Mouse (Mus musculus) liver, embryonic 12.5 days (tissue): ENCODE measurements around the gene Rasd2. TPM values are rescaled to one million over a fixed set of nuclear protein-coding genes. Genes with fewer than 3 reads are reported as not detected.

Experiments
- ATAC-seq: fragments of 200-750 bp; cut with Nextera tagmentation; 2 replicates; pipeline ENCODE4 v1.8.0; 2017; ENCODE audit warnings: moderate number of reproducible peaks, mild to moderate bottlenecking, moderate library complexity
- H3K27ac ChIP-seq: fragments of 300-500 bp; sonication (generic); 2 replicates; pipeline ENCODE4 v1.5.1; 2016; ENCODE audit warnings: mild to moderate bottlenecking
- H3K27me3 ChIP-seq: fragments of 300-500 bp; sonication (generic); replicated peaks from 2 replicates; pipeline ENCODE4 v1.6.1; 2016; ENCODE audit warnings: mild to moderate bottlenecking, moderate library complexity
- H3K36me3 ChIP-seq: fragments of 300-500 bp; sonication (generic); 2 replicates; pipeline ENCODE4 v1.6.1; 2016; ENCODE audit warnings: mild to moderate bottlenecking, moderate library complexity
- H3K4me1 ChIP-seq: fragments of 300-500 bp; sonication (generic); 2 replicates; pipeline ENCODE4 v1.6.1; 2016
- H3K4me2 ChIP-seq: fragments of 300-500 bp; sonication (generic); 2 replicates; pipeline ENCODE4 v1.6.1; 2016; ENCODE audit warnings: mild to moderate bottlenecking, moderate library complexity
- H3K4me3 ChIP-seq: fragments of 300-500 bp; sonication (generic); 2 replicates; pipeline ENCODE4 v1.5.1; 2016; ENCODE audit warnings: mild to moderate bottlenecking, moderate library complexity
- H3K9ac ChIP-seq: fragments of 300-500 bp; sonication (generic); 2 replicates; pipeline ENCODE4 v1.6.1; 2016; ENCODE audit warnings: mild to moderate bottlenecking, moderate library complexity
- H3K9me3 ChIP-seq: fragments of 300-500 bp; sonication (generic); replicated peaks from 2 replicates; pipeline ENCODE4 v1.6.1; 2016; ENCODE audit warnings: mild to moderate bottlenecking, moderate library complexity
- WGBS: fragments of 180-500 bp; shearing (Covaris S2); methylation state at CpG from one replicate; pipeline ENCODE4 v1.1.7; 2016; ENCODE audit not compliant: insufficient replicate concordance; 5-methylcytosine and 5-hydroxymethylcytosine counted together
- polyA plus RNA-seq: library from polyadenylated mRNA; unstranded; fragments of >200 nt; fragmentation: Nextera tagmentation; extraction: Ambion mirVana; gene quantifications from 2 replicates; pipeline ENCODE4 v1.2.1, GENCODE M21; 2016

The Rasd2 gene
- polyA plus RNA-seq, 1 experiment from 2014 or later: 0.10 TPM

DNA sequence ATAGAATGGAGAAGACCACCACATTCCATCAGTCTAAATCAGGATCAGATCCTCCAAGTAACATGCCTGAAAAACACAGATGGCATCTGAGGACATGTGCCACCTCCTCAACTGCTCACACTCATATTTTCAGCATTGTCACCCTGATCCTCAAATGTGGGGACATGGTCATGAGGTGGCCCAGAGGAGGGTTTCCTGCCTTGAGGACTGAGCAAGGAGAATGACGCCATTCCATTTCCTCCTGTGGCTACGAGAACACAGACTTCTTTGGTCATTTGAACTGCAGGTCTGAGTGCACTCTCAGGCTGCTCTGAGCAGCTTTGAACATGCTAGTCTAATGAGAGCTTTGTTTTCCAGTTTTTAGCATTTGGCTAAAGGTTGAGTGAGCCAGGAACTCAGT lies 10.3 kb upstream of the Rasd2 start:
- H3K27ac ChIP-seq: no peak overlapping the region
- H3K36me3 ChIP-seq: no peaks in the 10 kb centered on the region
- H3K4me1 ChIP-seq: no peaks in the 10 kb centered on the region
- H3K9ac ChIP-seq: no peak overlapping the region
- H3K4me3 ChIP-seq: no peak overlapping the region
- H3K4me2 ChIP-seq: no peak overlapping the region
- H3K9me3 ChIP-seq: no peaks in the 10 kb centered on the region
- peaks cover 1% of the 10 kb centered on the region; the same call in 1 of the 2 replicates for H3K27me3 ChIP-seq
- WGBS: 22% methylated on average over 2 of the region's 2 CpGs
- ATAC-seq: no peak

DNA sequence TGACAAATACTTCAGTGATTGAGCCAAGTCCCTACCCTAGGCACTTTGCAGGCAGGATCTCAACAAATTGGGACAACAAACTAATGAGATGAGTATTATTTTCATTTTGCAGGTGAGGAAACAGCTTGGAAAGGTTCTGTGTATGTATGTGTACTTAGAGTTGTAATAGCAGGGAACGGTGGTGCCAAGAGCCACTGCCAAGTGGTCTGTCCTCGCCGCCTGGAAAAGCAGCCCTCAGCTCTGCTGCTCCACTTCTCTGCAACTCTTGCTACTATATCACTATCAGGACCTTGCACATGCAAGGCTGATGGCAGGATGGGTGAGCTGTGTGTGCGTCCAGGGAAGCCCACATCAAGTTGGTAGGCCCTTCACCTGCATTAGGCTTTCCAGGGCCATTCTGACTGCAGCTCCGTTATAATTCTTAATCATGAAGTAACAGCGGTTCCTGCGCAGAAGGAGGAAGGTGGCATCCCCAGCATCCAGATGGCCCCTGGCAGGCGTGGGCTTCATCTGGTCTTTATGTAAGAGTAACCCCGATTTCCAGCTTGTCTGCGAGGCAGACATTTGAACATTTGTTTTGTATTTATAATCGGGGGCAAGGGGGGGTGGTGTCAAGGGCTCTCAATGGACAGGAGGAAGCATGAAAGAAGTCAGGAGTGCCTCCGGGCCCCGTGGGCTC lies 9.4 kb upstream of the Rasd2 start:
- Histone ChIP-seq H3K36me3 (no peaks in the 10 kb centered on the region), H3K4me3 (no peak overlapping the region), H3K27ac (no peak overlapping the region), H3K9ac (no peak overlapping the region), H3K4me2 (no peak overlapping the region), H3K4me1 (no peaks in the 10 kb centered on the region), H3K27me3 (peaks cover 10% of the 10 kb centered on the region), H3K9me3 (no peaks in the 10 kb centered on the region)
- ATAC-seq: no peak
- 73% methylated on average over 13 of the region's 13 CpGs for WGBS

DNA sequence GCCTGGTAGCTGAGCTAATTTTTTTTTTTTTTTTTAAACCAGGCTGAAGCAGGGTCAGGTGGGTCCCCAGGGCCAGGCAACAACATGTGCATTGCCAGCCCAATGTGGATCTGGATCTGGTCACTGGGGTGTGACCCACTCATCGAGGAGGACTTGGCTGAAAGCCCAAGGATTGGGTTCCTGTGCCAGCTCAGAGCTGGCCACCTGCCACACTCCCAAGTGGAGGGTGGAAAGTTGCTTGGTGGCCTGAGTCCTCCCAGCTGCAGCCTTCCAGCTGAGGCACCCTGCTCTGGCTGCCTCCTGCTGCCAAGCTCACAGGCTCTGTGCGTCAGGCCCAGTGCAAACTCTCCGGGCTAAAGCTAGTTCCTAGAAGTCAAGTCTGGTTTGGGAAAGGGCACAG lies 2.3 kb upstream of the Rasd2 start:
- no peak for ATAC-seq
- H3K4me1 ChIP-seq: peaks cover 14% of the 10 kb centered on the region
- no peaks in the 10 kb centered on the region for H3K36me3 ChIP-seq
- H3K4me2 ChIP-seq: no peak overlapping the region
- H3K27me3 ChIP-seq: peaks cover 79% of the 10 kb centered on the region
- H3K9ac ChIP-seq: no peak overlapping the region
- no peak overlapping the region for H3K4me3 ChIP-seq
- no peak overlapping the region for H3K27ac ChIP-seq
- H3K9me3 ChIP-seq: no peaks in the 10 kb centered on the region
- 74% methylated on average over 3 of the region's 3 CpGs for WGBS

DNA sequence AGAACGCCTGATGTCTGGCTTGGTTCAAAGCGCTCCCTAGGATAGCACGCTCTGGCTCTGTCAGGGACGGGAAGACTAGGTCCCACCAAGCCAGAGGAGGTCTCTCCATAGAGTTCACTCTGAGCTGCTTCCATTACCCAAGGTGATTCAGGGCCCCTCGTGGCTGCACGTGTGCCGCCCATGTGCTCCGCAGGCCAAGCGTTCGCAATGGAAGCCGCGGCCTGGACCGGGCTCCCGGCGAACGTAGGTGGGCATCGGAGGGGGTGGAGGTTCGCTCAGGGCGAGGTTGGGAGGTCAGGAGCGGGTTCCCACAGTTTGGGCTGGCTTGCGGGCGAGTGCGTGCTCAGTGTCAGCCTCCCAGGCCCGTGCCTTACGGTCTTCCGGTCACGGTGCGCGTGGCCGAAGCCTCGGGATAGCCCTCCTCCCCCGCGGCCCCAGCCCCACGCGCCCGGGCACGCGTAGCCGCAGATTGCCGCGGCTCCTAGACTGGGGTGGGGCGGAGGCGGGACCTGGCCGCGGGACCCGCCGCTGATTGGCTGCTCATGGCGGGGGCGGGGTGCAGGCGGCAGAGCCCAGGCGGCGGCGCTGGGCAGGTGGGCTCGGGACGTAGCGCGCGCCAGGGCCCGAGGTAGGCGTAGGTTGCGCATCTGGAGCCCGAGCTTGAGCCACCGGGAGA lies 975 bp upstream of the Rasd2 start:
- peaks cover 92% of the 10 kb centered on the region for H3K27me3 ChIP-seq
- H3K4me1 ChIP-seq: peaks cover 14% of the 10 kb centered on the region
- peak; percentile 82 for ATAC-seq
- peak overlapping the region; percentile 50 for H3K4me3 ChIP-seq
- no peaks in the 10 kb centered on the region for H3K9me3 ChIP-seq
- under 1% methylated on average over 63 of the region's 63 CpGs for WGBS
- H3K36me3 ChIP-seq: no peaks in the 10 kb centered on the region
- peak overlapping the region; percentile 74 for H3K4me2 ChIP-seq
- H3K9ac ChIP-seq: no peak overlapping the region
- H3K27ac ChIP-seq: no peak overlapping the region

DNA sequence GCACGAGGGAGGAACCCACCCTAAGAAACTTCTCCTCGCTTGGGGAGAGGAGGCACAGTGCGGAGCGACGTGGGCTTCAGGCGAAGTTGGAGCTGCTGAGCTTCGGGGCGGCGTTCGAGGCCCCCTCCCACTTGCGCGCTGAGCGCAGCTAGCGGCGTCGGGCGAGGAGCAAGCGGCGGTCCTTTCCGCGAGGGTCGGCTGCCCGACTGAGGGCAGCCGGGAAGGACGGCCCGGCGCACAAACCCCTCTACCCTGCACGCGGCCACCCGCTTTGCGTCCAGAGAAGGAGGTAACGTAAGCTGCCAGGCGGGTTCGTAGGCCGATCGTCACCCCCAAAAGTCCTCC lies 465 bp upstream of the Rasd2 start:
- Histone ChIP-seq H3K9ac (no peak overlapping the region), H3K27me3 (peaks cover 94% of the 10 kb centered on the region), H3K4me3 (peak overlapping the region; percentile 50), H3K9me3 (no peaks in the 10 kb centered on the region), H3K27ac (no peak overlapping the region), H3K4me1 (peaks cover 14% of the 10 kb centered on the region), H3K36me3 (no peaks in the 10 kb centered on the region), H3K4me2 (peak overlapping the region; percentile 74)
- 2% methylated on average over 34 of the region's 36 CpGs for WGBS
- peak; percentile 35 for ATAC-seq

DNA sequence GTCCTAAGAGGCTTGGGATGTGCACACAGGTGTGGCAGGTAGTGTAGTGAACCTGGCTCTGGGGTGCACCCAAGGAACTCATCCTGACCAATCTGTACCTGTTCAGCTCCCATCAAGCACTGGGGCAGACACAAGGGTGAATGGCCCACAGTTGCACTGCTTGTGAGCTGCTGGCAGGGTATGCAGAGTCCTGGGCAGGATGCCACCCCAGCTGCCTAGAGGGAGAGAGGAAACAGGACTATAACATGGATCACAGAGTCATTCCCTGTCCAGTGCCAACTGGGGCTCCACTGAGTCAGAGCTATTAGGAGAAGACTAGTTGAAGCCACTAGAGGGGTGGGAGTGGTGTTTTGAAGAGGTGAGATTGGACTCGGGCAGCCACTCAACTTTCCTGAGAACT lies 1.3 kb downstream of the Rasd2 start:
- no peak for ATAC-seq
- H3K27me3 ChIP-seq: peaks cover 77% of the 10 kb centered on the region
- no peak overlapping the region for H3K27ac ChIP-seq
- no peaks in the 10 kb centered on the region for H3K9me3 ChIP-seq
- no peak overlapping the region for H3K9ac ChIP-seq
- no peaks in the 10 kb centered on the region for H3K36me3 ChIP-seq
- 58% methylated on average over 1 of the region's 1 CpGs for WGBS
- H3K4me2 ChIP-seq: no peak overlapping the region
- peaks cover 14% of the 10 kb centered on the region for H3K4me1 ChIP-seq
- H3K4me3 ChIP-seq: no peak overlapping the region

DNA sequence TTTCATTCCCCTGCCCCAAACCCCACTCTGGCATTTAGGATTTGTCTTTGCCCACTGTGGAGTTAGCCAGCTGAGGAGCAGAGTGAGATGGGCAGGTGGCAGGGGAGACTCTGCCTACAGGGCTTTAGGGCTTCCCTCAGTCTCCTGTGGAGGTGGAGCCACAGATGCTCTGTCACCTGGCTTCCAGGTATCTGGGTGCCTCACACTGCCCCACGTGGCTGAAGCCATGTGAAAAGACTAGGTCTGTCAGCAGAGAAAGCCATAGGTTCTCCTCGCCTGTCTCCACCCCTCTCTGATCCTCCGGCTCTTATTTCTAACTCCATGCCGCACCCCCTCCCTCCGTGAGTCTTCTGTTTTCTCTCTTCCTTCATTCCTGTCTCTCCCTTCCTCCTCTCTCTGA lies 2.2 kb downstream of the Rasd2 start:
- Histone ChIP-seq H3K27me3 (peaks cover 70% of the 10 kb centered on the region), H3K36me3 (no peaks in the 10 kb centered on the region), H3K4me2 (no peak overlapping the region), H3K4me1 (peaks cover 14% of the 10 kb centered on the region), H3K27ac (no peak overlapping the region), H3K9me3 (no peaks in the 10 kb centered on the region), H3K4me3 (no peak overlapping the region), H3K9ac (no peak overlapping the region)
- no peak for ATAC-seq
- 21% methylated on average over 5 of the region's 5 CpGs for WGBS

DNA sequence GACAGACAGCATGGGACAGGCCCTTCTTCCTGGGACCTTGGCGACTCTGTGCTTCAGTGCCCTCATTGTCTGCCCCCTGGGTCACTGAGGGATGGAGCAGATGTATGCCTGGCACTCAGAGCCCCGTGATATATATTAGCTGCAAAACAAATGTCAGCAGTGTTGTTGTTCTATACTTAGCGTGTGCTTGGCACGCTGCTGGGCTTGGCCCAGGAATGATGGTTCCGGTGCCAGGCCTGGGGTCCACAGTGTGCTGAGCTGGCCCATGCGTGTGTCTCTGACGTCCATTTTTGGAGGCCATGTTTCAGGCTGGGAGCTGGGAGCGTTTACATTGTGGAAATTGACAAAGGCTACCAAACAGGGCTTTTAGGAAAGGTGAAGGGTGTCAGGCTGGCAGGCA lies 3.1 kb downstream of the Rasd2 start:
- H3K4me2 ChIP-seq: no peak overlapping the region
- H3K27me3 ChIP-seq: peaks cover 61% of the 10 kb centered on the region
- no peak for ATAC-seq
- H3K4me3 ChIP-seq: no peak overlapping the region
- WGBS: 74% methylated on average over 8 of the region's 8 CpGs
- peaks cover 14% of the 10 kb centered on the region for H3K4me1 ChIP-seq
- no peak overlapping the region for H3K9ac ChIP-seq
- H3K27ac ChIP-seq: no peak overlapping the region
- H3K9me3 ChIP-seq: no peaks in the 10 kb centered on the region
- no peaks in the 10 kb centered on the region for H3K36me3 ChIP-seq

DNA sequence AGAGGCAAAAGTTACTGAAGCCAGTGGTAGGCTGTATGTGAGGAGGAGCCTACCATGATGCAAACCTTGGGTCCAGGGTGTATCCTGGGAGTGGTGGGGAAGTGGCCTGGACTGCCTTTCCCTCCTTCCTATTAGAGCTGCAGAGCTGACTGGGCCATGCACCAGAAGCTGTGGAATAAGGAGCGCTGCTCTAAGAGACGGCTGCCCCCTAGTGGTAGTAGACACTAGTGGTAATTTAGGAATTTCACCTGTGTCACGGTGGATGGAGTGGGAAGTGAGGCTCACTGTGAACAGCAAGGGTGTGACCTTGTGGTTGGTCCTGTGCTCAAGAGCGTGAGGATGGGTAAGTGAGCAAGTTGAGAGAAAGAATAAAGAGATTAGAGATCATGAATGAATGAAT lies 4.2 kb downstream of the Rasd2 start:
- Histone ChIP-seq H3K4me2 (no peak overlapping the region), H3K9ac (no peak overlapping the region), H3K4me3 (no peak overlapping the region), H3K27me3 (peaks cover 53% of the 10 kb centered on the region), H3K27ac (no peak overlapping the region), H3K36me3 (no peaks in the 10 kb centered on the region), H3K9me3 (no peaks in the 10 kb centered on the region), H3K4me1 (peaks cover 8% of the 10 kb centered on the region; the same call in 1 of the 2 replicates)
- no peak; the same call in 1 of the 2 replicates for ATAC-seq
- 8% methylated on average over 4 of the region's 4 CpGs for WGBS

DNA sequence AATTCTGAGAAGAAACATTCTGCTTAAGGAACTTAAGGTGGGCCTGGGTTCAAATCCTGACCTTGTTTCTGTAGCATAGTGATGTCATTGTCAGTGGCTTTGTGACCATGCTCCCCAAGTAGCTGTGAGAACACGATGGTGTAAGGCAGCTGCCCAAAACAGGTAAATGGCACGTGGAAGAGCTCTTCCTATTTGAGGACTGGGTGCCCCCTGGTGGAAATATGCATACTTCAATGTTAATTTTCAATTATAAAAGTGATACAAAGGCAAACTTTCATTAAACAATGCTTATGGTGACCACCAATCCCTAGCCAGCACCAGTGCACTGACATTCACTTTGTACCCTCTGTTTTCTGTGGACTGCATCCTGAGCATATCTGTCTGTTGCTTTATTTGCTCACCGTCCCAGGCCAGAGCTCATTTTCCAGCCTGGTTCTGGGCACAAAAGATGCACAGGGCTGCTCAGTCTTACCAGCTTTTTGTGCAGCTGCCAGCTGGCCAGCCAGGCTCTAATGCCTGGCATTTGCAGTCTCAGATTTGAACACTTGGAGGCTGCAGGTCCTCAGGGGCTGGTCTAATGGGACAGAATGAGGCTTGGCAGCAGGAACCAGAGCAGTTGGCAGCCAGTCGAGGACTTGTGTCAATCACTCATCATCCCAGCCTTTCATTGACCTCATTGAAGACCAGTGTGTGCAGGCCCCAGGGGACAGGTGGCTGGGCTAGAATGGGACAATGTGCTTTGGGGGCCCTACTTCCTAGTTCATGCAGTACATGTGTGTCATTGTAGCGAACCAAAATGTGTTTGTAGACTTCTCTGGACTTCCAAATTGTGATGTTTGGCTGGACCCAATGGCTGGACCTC lies 6.4 kb downstream of the Rasd2 start:
- WGBS: 46% methylated on average over 5 of the region's 5 CpGs
- H3K4me3 ChIP-seq: no peak overlapping the region
- H3K36me3 ChIP-seq: no peaks in the 10 kb centered on the region
- no peaks in the 10 kb centered on the region for H3K4me1 ChIP-seq
- no peak overlapping the region for H3K4me2 ChIP-seq
- no peak overlapping the region for H3K27ac ChIP-seq
- H3K27me3 ChIP-seq: peaks cover 31% of the 10 kb centered on the region
- ATAC-seq: no peak
- no peak overlapping the region for H3K9ac ChIP-seq
- no peaks in the 10 kb centered on the region for H3K9me3 ChIP-seq

DNA sequence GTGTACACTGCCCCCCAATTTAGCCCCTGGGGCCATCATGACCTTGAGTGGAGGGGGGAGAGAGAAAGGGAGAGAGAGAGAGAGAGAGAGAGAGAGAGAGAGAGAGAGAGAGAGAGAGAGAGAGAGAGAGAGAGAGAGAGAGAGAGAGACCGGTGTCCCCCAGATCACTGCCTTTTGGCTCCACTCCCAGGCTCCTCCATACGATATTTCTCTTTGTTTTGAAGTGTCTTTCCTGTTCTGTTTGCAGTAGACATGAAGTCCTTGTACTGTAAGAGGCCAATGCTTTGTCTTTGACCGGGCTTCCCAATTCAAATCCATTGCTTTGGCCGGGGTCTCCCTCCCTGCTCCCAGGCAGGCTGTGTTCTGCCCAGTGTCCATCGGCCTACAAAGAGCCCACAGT lies 8.9 kb downstream of the Rasd2 start:
- H3K4me3 ChIP-seq: no peak overlapping the region
- WGBS: 67% methylated on average over 5 of the region's 5 CpGs
- no peaks in the 10 kb centered on the region for H3K9me3 ChIP-seq
- peaks cover 6% of the 10 kb centered on the region for H3K27me3 ChIP-seq
- ATAC-seq: no peak
- no peak overlapping the region for H3K4me2 ChIP-seq
- H3K4me1 ChIP-seq: no peaks in the 10 kb centered on the region
- no peak overlapping the region for H3K9ac ChIP-seq
- H3K36me3 ChIP-seq: no peaks in the 10 kb centered on the region
- H3K27ac ChIP-seq: no peak overlapping the region

DNA sequence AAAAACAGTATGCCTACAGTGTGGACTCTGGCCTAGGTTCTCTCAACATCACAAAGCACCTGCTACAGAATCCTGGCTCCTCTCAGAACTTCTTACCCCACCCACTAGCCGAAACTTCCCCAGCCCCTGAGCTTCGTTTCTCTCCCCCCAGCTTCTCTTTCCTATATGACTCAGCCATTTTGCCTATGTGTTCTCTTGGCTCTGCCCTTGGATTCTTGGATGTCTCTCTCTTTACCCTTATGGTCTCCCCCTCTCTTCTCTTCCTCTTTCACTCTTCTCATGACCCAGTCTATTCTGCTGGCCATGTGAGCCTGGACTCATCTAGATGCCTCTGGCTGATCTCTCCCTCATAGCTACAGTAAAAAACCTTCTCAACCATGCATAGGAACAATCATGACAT lies 13.0 kb downstream of the Rasd2 start:
- Histone ChIP-seq H3K27me3 (peaks cover 3% of the 10 kb centered on the region; the same call in 1 of the 2 replicates), H3K4me2 (no peak overlapping the region), H3K9ac (no peak overlapping the region), H3K27ac (no peak overlapping the region), H3K9me3 (no peaks in the 10 kb centered on the region), H3K4me3 (no peak overlapping the region), H3K4me1 (no peaks in the 10 kb centered on the region), H3K36me3 (no peaks in the 10 kb centered on the region)
- ATAC-seq: no peak
- WGBS: 28% methylated on average over 2 of the region's 2 CpGs
